Mouse (Mus musculus) liver, embryonic 14.5 days (tissue): ENCODE measurements around the gene Gzmd.

Source experiments
- CTCF ChIP-seq: IDR thresholded peaks from 2 replicates; pipeline ENCODE4 v1.5.1; 2016; ENCODE audit warnings: antibody characterized with exemption, low read depth, control low read depth
- EP300 ChIP-seq: IDR thresholded peaks from 2 replicates; pipeline ENCODE4 v1.6.1; 2016; ENCODE audit warnings: antibody characterized with exemption, low read depth

DNA sequence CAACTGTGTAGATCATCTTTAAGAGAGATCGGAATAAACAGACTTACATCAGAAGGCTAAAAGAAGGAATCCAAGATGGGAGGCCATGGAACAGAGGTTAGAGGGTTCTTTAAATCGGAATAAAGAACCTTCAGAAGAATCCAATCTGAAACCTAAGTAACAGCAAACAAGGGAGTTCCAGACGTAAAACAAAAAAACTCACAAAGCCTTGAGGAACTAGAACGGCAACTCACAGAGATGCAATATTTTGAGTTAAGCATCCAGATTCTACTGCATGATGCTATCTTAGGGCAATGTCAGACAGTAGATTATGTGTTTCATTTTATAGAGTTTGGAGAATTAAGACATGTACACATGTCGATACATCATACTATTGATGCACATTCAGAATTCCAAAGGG lies 42.1 kb upstream of the Gzmd start, which contains the start of gene Gzmn:
- TF ChIP-seq CTCF, result no peak
- no peak for TF ChIP-seq EP300
